Mouse (Mus musculus) gastrocnemius, postnatal 25 days (tissue): ENCODE results near the gene Gsto2. TPM values are rescaled to one million over a fixed set of nuclear protein-coding genes. Genes with fewer than 3 reads are reported as not detected.
"Not testable (repeated sequence)": the region's sequence is repeated elsewhere in the genome, so short reads cannot be mapped to it uniquely, and the experiment has no call there.

ENCODE experiments used
- DNase-seq: peaks from one replicate; pipeline ENCODE4 v3.0.0; 2022
- long read RNA-seq, 2 experiments: library from polyadenylated mRNA; stranded (forward); transcript quantifications; one replicate each; pipeline ENCODE4 v2.0.0; 2021
- total RNA-seq, 2 experiments: library from RNA; stranded (reverse); gene quantifications; 1 replicate in 1 of 2; 2 replicates in 1 of 2; pipeline ENCODE4 v1.2.3; 2021

The Gsto2 gene
- total RNA-seq, result under 1 TPM; 0.23 to 0.38 TPM
- long read RNA-seq, experiment 1, partial matches to known transcripts, result 0 of 1 reads
- long read RNA-seq, experiment 1, other reads (novel, unspliced or antisense), result 0 of 1 reads
- long read RNA-seq, experiment 2, result 0 reads

- peak; percentile 96 for DNase-seq
Observed at GRCm38 (mm10) chr19:47865353-47865947, at the start of gene Gsto2. Gsto2 (plus strand) TSS chr19:47865534.

- DNase-seq, result no peak
Observed at GRCm38 (mm10) chr19:47817692-47818091, 47.6 kb upstream of the Gsto2 start.

GRCm38 (mm10) chr19:47820832-47821493 lies 44.4 kb upstream of the Gsto2 start:
- DNase-seq, result peak; percentile 23

- DNase-seq, result peak; percentile 4
Observed at GRCm38 (mm10) chr19:47821494-47821872, 43.9 kb upstream of the Gsto2 start.

DNA sequence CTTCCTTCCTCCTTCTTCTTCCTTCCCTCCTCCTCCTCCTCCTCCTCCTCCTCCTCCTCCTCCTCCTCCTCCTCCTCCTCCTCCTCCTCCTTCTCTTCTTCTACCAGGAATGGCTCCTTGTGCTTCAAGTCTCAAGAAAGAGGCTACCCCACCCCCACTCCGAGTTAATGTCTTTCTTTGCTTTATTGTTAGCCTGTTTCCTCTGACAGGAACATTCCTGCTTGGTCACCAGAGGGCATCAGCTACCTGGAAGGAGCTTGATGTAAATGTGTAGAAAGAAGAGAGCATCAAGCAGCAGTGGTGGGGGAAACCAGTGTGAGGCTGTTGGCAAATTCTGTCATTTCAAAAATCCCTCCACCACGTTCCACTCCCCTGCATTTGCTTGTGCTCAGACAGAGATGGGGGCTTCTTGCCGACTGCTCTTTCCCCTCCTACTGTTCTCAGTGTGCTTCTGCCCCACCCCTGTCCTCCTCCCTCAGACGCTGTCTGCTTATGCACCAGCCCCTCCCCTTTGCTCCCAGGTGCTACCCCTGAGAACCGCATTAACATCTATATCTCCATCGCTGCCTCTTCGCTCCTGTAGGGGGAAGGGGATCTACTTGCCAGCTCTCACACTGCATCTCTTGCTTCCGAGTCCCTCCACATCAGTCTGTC lies 43.1 kb upstream of the Gsto2 start:
- DNase-seq, result no peak

DNA sequence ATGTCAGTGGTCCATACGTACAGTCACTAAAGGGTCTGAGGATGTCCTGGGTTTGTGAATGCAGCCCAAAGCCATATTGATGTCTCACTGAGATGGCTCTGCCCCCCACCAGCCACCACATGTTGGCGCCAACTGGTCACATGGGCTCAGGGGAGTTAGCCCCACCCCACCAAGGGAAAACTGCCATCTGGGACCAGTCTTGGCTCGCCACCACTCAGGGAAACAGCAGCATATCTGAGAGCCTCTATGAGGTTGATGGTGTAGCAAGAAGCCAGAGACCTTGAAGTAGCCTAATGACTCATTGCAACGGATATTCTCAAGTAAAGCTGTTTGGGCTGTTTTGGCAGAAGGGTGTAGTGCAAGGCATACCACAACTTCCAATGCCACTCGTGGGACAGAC lies 41.3 kb upstream of the Gsto2 start:
- DNase-seq, result no peak

- no peak for DNase-seq
Observed at GRCm38 (mm10) chr19:47829913-47830450, 35.4 kb upstream of the Gsto2 start.

GRCm38 (mm10) chr19:47831111-47831510 lies 34.2 kb upstream of the Gsto2 start:
- DNase-seq, result no peak

GRCm38 (mm10) chr19:47832316-47832715 lies 33.0 kb upstream of the Gsto2 start:
- DNase-seq, result no peak

DNA sequence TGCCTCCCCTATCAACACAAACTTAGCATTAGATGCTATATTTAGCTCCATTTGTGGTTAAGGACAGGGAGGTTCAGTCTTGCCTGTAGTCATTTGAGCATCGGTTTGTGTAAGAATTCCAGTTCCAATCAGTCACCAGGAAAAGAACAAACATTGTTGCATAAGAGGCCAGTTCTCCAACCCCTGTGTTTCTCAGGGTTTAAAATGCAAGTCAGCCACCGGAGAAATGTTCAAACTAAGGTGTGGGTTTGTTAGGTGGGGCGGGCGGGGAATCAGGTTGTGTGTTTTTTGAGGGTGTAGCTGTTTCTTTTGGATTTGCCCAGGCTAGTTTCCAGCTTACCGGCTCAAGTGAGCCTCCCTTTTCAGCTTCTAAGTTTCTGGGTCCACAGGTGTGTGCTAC lies 30.7 kb upstream of the Gsto2 start:
- DNase-seq, result no peak

GRCm38 (mm10) chr19:47835776-47836175 lies 29.6 kb upstream of the Gsto2 start:
- no peak for DNase-seq

DNA sequence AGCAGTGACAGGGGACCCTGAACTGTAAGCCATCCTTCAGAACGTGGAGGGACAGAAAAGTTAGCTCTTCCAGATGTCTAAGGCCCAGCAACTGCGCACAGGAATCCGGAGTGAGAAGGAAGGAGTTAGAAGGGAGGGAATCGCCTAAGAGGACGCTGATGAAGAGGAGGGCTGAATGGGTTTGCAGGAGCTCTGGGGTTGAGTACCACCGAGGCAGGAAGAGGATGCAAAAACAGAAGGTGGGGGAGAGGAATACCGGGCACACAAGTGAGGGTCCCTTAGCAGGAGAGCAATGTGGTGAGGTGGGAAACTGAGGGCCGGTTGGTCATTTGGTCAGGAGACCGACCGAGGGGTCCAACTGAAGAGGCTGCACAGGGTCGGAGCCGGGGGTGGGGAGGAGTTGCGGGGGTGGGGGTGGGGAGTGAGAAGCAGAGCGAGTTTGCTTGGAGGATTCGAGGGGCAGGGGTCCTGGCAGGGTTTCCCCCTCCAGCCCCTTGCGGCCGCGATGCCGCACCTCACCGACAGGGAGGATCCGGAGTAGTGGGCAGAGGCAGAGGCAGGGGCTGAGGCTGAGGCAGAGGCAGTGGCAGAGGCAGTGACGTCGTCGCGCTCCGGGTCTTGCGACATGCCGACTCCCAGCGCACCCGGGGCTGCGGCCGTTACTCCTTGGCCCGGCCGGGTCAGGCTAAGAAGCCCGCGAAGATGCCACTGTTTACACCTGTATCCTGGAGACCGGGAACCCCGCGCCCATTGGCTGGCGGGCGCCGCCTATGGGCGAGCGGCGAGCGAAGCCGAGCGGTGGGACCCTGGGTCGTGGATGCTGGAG lies 28.4 kb upstream of the Gsto2 start:
- DNase-seq, result peak; percentile 30

DNA sequence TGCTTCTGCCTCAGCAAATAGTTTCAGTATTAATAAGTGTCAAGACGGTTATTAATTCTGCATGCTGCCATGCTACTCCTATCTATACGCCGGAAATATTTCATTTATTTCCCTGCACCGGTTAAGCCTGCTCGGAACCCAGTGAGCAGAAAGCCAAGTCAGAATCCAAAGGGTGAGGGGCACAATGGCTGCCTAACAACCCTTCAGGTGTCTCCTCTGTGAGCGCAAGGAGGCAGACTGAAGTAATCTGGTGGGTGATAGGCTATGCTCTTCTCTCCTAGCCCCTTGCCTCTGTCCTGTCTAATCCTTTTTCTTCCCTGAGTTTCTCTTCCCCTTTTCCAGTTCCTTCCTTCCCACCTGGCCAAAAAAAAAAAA lies 27.8 kb upstream of the Gsto2 start:
- DNase-seq, result no peak

DNA sequence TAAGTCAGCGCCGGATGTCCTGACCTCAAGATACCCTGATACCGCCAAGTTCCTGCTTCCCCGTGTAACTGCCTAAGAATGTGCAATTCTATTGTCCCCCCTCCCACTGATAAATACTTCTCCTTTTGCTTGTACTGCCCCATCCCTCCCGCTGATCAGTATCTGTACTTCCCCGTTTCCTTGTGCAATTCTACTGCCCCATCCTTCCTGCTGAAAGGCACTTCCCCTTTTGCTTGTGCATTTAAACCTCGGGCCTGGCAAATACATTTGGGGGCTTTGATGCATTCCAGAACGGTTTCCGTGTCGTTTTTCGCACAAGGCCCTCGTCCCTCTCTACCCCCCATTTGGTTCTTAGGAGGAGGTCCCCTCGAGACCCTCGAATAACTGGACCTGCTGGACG lies 24.1 kb upstream of the Gsto2 start:
- DNase-seq, result not testable (repeated sequence)

DNA sequence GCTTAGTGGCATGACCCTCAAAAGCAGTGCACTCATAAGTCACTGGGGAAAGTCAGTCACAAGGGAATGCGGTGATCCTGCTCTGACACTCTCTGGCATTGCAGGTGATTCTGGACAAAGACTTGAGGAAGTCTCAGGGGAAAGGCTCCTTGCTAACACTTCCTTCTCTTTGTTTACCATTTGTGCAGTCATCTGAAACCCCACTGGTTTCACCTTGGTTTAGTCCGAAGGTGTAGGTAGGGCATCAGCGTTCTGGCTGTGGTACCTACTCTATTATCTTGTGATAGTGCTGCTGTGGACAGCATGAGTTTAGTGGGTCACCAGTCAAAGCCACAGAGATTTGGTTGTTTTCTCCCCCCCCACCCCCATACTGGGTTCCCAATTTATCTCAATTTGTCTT lies 15.6 kb upstream of the Gsto2 start:
- DNase-seq, result no peak

- DNase-seq, result not testable (repeated sequence)
Observed at GRCm38 (mm10) chr19:47852131-47852530, 13.2 kb upstream of the Gsto2 start.

DNA sequence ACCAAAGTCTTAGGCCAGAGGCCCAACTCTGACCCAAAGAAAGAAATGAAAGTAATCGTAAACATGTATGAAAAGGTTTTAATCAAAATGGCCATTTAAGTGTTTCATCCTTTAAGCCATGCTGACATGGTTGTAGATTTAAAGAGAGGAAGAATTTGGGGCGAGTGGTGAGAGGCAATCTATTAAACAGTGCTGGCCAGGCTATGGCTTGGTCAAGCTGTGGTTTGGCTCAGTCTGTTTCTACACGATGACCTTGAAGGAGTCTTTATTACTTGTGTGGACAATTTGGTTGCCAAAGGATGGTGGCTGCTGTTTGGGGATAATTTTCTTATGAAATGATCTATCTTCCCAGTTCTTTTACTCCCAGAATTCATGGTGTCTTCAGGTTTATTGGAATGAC lies 12.3 kb upstream of the Gsto2 start:
- no peak for DNase-seq

DNA sequence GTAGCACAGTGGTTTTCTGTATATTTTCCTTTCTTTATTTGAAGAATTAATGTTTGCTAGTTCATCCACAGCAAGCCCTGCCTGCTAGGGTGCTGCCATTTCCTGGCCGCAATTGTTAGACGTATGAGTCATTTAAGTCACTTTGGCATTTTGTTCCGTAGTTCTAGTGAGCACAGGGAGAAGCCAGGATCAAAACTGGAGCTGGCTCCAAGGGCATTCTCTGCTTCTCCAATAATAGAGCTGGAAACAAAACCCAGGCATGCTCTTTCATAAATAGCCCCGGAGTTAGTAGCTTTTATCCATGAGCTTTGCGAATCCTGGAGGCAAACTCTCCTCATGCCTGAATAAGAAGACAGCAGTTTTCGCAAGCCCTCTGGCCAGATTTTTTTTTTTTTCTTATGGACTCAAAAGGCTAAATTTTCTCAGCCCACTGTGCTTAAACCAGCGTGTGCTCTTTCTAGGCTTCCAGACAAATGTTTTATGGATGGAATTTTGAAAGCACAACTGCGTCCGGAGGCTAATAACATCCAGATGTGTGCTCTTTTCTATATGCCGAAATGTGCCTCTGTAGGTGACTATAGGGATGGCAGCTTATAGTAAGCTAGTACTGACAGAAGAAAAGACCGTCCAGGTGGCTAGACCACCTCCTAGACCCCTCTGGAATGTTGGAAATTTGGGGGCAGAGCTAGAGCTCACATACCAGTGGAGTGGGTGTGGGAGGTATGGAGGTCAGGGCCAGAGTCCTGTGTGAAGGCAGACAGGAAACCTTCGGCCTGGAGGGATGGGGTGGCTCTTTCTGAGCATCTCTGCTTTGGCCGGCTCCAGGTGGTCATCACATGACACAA lies 11.2 kb upstream of the Gsto2 start:
- DNase-seq, result peak; percentile 14

DNA sequence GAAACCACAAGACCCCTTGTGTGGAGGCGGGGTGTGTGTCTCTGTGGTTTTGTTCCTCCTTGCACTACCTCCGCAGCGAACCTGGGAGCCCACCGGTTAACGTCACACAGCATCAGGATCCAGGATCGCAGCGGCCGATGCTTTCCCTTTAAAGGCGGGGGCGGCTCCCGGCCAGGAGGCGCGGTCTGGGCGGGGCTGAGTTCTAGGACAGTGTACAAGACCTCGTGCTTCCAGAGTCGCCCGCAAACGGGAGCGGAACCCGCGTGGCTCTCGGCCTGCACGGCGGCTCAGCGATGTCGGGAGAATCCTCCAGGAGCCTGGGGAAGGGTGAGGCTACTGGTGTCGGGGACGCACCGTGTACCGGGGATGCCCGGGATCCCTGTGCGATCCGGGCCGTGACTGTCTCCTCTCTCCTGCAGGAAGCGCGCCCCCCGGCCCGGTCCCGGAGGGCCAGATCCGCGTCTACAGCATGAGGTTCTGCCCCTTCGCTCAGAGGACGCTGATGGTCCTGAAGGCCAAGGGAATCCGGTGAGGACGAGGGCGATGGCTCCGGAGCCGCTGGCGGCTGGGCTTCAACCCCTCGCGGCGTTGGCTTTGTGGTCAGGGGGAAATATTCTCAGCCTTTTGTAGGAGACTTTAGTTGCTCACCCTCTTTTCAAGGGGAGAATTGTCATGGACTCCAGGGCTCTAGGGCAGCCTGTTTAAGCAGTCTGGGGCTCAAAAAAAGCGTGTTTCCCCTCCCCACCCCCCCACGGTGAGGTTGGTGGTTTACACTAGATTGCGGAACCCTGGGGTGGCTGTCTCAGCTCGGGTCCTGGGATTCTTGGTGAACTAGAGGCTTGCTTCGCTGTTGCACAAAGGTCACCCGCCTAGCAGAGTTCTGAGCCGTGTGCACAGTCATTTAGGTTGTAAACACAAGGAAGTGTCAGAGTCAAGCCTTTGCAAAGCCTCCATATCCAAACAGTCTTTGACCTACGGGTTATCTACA lies 10.2 kb upstream of the Gsto2 start, which contains the start of gene Gsto1:
Gsto1 (plus strand) TSS at position 175 of the 988 bp plus-strand sequence.
- DNase-seq, result peak; percentile 85
